Mouse (Mus musculus): ENCODE data around the gene Phldb2.

Gene Phldb2

GRCm38 (mm10) chr16:45890471-45891200, 62.8 kb downstream of the Phldb2 start:
- DNase-seq: no peak

GRCm38 (mm10) chr16:45889636-45890035, 63.8 kb downstream of the Phldb2 start:
- peak in 1 of 2 experiments; percentile 40 for DNase-seq

DNA sequence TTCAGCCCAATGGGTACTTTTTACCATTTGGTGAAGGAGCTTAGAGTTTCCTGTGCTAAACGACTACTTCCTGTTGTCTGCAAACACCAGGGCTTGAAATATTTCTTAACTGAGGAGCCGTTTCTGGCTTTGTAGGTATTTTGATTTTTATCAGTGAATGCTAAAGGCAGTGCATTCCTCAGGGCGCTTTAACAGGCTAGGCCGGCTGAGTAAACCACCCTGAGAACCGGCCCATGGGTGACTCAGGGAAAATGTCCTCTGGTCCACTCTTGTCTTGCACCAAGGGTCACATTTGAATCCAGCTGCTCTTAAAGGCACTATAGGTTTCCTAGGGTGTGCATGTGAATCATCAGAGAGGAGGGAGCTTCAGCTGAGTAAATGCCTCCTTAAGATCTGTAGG, 66.8 kb downstream of the Phldb2 start:
- peak in 1 of 2 experiments; percentile 55 for DNase-seq

- DNase-seq: no peak
Measured at GRCm38 (mm10) chr16:45884194-45884593, 69.2 kb downstream of the Phldb2 start.

GRCm38 (mm10) chr16:45881177-45881832, 72.1 kb downstream of the Phldb2 start:
- no peak for DNase-seq

DNA sequence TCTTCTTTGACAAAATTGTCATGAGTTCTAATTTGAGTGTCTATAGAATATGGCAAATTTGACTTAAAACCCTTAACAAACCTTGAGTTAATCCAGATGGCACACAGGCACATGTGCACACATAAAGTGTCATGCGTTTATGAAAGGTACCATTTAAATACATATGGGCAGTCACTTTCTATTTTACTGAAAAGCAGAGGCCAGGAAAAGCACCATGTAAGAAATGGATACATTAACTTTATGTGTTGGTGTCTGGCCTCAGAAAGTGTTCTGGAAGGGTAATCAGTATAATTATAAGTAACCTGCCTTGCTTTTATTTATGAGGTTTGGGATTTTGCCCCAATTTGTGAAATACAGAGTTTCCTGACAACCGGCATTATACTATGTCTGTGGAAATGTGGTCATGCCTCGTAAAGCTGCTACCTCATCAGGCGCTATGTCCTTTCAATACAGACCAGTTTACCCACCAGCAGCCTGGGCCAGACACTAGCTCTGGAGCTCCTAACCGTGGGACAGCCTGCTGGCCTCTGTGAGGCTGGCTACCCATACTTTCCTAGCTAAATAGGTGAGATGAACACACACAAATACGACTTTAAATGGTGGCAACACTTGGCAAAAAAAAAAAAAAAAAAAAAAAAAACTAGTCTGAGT, 73.2 kb downstream of the Phldb2 start:
- no peak for DNase-seq

- DNase-seq: no peak
Measured at GRCm38 (mm10) chr16:45877739-45878138, 75.7 kb downstream of the Phldb2 start.

GRCm38 (mm10) chr16:45877171-45877570, 76.2 kb downstream of the Phldb2 start:
- peak; percentile 33 to 66 for DNase-seq

DNA sequence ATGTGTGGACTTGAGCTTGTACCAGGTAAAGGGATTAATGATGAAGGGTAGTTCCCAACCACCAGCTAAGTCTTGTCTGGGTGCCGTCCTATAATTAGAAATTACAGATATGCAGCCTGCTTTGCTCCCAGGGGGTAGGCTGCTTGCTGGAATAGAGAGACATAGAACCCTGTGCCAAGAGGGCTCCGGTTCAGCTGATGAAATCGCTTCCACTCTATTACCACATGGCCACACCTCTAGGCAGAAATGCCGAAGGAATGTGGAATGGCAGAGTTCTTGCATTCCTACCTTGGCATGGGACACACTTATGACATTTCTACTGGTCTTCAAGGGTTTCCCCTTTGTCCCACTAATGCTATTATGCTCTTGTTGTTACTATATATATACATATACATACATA, 80.0 kb downstream of the Phldb2 start:
- peak; percentile 54 to 74 for DNase-seq

DNA sequence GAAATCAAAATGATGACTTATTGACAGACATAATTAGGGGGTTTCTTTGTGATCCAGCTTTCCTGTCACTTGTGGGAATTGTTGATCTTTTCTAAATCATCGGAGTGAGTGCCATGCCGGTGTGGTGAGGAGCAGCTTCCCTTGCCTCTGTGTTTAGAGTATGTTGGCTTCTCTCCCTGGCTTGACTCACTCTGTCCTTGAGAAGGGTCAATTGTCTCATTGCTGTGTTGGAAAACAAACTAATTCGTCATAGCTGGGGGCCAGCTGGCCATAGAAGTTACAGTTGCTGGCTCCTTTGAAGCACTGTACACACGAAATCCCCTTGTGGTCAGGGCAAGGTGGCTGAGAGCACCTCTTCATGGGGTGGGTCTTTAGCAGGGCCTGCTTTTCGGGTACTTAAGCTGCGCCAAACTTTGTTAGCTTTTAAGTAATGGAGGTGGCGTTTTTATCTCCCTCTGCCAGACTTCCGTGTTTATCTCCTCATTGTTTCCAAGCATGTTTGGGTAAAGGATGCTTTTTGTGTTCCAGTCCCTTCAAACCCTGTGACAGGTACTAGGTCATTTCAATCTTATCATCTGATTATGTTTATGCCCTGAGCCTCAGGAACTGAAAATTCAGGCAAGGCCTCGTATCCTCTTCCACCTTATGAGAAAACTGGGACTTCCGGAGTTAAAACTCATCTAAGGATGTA, 82.0 kb downstream of the Phldb2 start:
- peak; percentile 68 to 72 for DNase-seq

DNA sequence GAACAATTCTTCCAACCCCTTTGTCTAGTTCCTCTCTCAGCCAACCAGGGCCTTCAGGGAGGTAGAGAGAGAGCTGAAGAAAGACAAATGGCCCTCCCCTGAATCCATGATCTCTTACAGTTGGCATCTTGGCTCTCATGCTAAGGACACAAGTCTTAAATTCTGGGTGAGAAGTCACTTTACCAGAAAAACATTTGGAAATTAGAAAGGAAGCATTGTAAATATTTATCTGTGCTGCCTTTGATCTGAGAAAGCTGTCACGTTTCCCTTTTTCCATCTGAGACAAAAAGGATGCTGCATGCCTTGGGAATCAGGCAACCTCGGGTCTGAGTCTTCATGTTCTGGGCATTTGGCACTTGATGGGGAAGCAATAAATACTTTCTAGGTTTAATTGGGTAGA, 82.7 kb downstream of the Phldb2 start:
- no peak for DNase-seq

DNA sequence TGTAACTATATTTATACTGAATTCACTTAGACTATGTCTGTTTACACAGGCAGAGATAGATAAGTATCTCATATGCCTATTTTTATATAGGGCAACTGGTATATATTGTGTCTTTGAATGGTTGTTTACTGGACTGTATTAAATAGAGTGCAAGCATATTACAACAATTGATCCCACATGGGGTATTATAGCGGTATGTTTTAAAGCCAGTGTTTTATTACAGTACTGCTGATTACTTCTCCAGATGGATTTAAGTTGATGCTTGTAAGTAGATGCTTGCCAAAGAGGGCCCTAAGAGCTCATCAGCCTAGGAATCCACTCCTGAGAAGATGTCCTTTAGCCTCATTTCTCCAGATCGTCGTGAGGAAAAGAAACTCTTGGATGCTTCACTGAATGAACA, 84.4 kb downstream of the Phldb2 start:
- DNase-seq: no peak

GRCm38 (mm10) chr16:45857277-45857863, 96.0 kb downstream of the Phldb2 start:
- no peak for DNase-seq

DNA sequence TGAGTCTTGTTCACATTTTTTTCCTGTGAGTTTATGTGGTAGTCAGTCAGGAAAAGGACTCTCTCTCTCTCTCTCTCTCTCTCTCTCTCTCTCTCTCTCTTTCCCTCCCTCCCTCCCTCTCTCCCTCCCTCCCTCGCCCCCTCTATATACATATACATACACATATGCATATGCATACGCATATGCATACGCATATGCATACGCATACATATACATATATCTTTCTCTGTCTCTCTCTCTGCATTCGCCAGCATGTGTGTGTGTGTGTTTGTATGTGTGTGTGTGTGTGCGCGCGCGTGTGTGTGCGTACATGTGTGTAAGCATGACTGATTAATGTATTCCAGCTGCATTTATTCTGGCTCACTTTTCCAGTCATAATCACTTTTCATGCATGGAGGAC, 98.9 kb downstream of the Phldb2 start:
- no peak for DNase-seq

GRCm38 (mm10) chr16:45849045-45849444, 104.4 kb downstream of the Phldb2 start:
- no peak for DNase-seq

GRCm38 (mm10) chr16:45844875-45845274, 108.5 kb downstream of the Phldb2 start:
- DNase-seq: no peak

DNA sequence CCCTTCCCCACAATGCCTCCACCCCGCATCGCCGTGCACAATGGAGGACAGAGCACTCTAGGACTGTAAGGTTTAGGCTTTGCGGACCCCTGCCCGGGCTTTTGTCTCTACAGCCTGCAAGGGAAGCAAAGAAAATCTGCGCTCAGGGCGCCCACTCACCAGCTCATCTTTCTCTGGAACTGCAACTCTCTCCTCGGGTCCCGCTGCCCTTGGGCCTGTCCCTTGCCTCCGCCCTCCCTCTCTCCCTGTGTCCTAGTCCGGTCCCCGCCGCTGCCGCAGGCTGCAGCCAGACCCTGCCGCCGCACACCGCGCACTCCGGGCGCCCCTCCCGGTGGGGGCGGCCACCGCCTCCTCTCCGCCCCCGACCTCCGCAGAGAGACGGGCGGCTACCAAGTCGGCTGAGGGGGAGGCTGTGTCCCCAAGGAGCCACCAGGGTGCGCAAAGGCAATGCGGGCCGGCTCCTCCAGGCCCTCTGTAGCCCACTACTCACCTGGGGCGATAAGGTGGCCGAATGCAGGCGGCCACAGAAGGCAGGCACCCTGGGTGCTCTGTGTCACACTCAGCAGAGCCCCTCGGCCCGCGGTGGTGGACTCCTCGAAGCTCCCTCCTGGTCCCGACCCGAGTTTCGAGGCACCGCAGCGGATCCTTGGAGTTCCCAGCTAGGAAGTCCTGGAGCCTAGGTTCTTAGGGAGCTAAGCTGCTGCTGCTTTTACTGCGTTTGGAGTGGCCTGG, 109.2 kb downstream of the Phldb2 start:
- peak; percentile 90 to 95 for DNase-seq

DNA sequence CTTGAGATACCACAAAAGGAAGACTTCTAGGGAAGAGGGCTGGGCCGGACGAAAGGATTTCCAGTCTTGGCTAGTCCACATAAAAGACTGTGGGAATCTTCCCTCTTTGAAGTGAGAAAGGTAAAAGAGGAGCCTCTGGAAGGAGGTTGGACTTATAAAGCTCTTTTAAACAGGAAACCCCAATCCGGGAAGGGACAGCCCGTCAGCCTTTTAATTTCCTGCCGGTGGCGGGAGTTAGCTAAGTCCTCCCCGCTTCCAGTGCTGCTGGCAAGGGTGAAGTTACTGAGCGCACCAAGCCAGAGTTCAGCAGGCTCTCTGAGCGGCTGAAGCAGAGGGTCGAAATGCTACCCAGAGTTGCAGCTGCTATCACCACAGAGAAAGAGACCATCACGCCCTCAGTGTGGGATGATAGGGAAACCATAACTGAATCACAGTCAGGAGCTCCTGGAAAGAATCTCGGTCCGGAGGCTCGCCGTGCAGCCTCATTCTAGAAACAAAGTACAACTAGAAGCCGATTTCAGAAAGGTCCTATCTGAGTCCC, 110.0 kb downstream of the Phldb2 start:
- peak; percentile 69 to 73 for DNase-seq

- DNase-seq: peak; percentile 25 to 43
Measured at GRCm38 (mm10) chr16:45842440-45842839, 111.0 kb downstream of the Phldb2 start.

DNA sequence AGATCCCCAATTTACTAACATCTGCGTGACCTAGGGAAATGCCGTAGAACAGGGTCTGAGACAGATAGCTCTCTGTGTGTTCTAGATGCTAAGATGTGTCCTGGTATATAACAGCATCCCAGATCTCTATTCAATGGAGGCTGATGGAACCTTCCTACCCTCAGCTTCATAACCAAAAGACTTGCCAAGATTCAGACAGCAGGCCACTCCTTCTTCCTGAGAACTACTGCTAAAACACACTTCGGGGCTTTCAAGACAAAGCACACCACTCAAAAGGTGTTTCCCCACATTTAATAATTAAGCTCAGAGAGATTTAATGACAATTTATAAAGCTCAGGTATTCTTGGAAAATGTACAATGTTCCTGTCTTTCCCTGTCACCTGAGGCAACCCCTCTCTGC, 111.6 kb downstream of the Phldb2 start:
- no peak for DNase-seq

DNA sequence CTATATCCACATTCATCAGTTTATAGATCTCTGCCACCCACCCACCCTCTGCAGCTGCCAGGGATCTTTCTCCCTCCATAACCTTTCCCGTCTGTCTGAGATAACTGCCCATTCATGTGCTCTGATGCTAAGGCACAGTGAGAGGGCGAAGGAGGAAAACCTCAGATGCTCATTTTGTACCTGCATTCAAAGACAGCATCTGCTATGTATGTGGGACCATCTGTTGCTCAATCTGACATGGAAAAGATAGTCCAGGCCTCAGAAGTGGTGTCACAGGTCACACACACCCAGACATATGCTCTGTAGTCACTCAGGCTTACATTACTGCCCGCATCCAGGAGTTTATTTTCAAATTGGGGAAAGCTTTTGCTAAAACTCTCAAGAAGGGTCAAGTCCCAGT, 112.4 kb downstream of the Phldb2 start:
- no peak for DNase-seq
